11 mouse cellular contexts compared by ENCODE assay signal in genomic region chr19:41241997-41242396, GRCm38 (mm10).
"Had no signal": no experiment of that assay in that cellular context is flagged by ENCODE, and none has a peak within 500 bp of the region (broad histone marks: within the 10 kb centered on the region; RNA-seq: fewer than 3 reads in every experiment).

No protein-coding gene starts in this region.

- DNase-seq: retina, postnatal 1 day; right cerebral cortex, adult 18-20 months; right cerebral cortex, postnatal 25 days; right cerebral cortex, postnatal 4 days; spleen, adult 18-20 months; thymus, adult 18-20 months; thymus, adult 2 months; thymus, postnatal 14 days; thymus, postnatal 25 days; thymus, postnatal 36 days; thymus, postnatal 4 days had no signal
